Mouse (Mus musculus): ENCODE measurements around the gene Bag5.

GRCm38 (mm10) chr12:111675797-111676580 lies 37.1 kb downstream of the Bag5 start:
- TF ChIP-seq TAL1 (IDR thresholded peaks at IDR 0.05; ENCODE audit: low read length) (no peak), GATA1 (IDR thresholded peaks at IDR 0.05; ENCODE audit: low read length) (no peak)
